Mouse (Mus musculus) heart, embryonic 14.5 days (tissue): Measurements from ENCODE around the gene Ubqln1. TPM values are rescaled to one million over a fixed set of nuclear protein-coding genes. Genes with fewer than 3 reads are reported as not detected.

Experiments used
- ATAC-seq: fragments of 200-750 bp; cut with Nextera tagmentation; 2 replicates; pipeline ENCODE4 v1.8.0; 2017; ENCODE audit warnings: low read depth, moderate TSS enrichment; ENCODE audit not compliant: insufficient number of reproducible peaks, insufficient read depth, low FRiP score
- H3K27ac ChIP-seq, 2 experiments: fragments of 200-500 bp in 1 of 2; fragments of 300-500 bp in 1 of 2; sonication (generic) in 1 of 2; replicated peaks in 1 of 2; 2 replicates each; pipeline ENCODE4 v1.5.1; 2012 to 2014; ENCODE audit warnings: low read depth in 2 of 2, low read length in 2 of 2, control low read depth in 1 of 2, mild to moderate bottlenecking in 1 of 2, mixed read lengths in 1 of 2; ENCODE audit not compliant: control insufficient read depth in 1 of 2, insufficient read depth in 1 of 2
- H3K27me3 ChIP-seq: fragments of 300-500 bp; sonication (generic); 2 replicates; pipeline ENCODE4 v1.6.1; 2014; ENCODE audit warnings: mild to moderate bottlenecking, low read length, control low read depth; ENCODE audit not compliant: control insufficient read depth, insufficient read depth
- H3K36me3 ChIP-seq: fragments of 300-500 bp; sonication (generic); 2 replicates; pipeline ENCODE4 v1.6.1; 2014; ENCODE audit warnings: mild to moderate bottlenecking, control low read depth, low read length, mixed read lengths; ENCODE audit not compliant: control insufficient read depth, insufficient read depth
- H3K4me1 ChIP-seq, 2 experiments: fragments of 200-500 bp in 1 of 2; fragments of 300-500 bp in 1 of 2; sonication (generic) in 1 of 2; 2 replicates each; pipeline ENCODE4 v1.6.1; 2012 to 2014; ENCODE audit warnings: low read length in 2 of 2, control low read depth in 1 of 2, mixed read lengths in 1 of 2; ENCODE audit not compliant: control insufficient read depth in 2 of 2, insufficient read depth in 2 of 2
- H3K4me2 ChIP-seq: fragments of 300-500 bp; sonication (generic); 2 replicates; pipeline ENCODE4 v1.6.1; 2014; ENCODE audit warnings: mild to moderate bottlenecking, low read length
- H3K4me3 ChIP-seq, 2 experiments: fragments of 200-500 bp in 1 of 2; fragments of 300-500 bp in 1 of 2; sonication (generic) in 1 of 2; 2 replicates each; pipeline ENCODE4 v1.5.1; 2012 to 2014; ENCODE audit warnings: low read length in 2 of 2, mild to moderate bottlenecking in 2 of 2, control low read depth in 1 of 2, low read depth in 1 of 2, moderate library complexity in 1 of 2; ENCODE audit not compliant: control insufficient read depth in 1 of 2, insufficient read depth in 1 of 2
- H3K9ac ChIP-seq: fragments of 300-500 bp; sonication (generic); 2 replicates; pipeline ENCODE4 v1.6.1; 2014; ENCODE audit warnings: mild to moderate bottlenecking, low read length
- H3K9me3 ChIP-seq: fragments of 300-500 bp; sonication (generic); 2 replicates; pipeline ENCODE4 v1.6.1; 2016; ENCODE audit warnings: low read length, control low read depth; ENCODE audit not compliant: control insufficient read depth
- WGBS: fragments of 180-500 bp; shearing (Covaris S2); extraction: QIAGEN DNeasy Blood & Tissue Kit; methylation state at CpG from one replicate; pipeline ENCODE4 v1.1.7; 2014; 5-methylcytosine and 5-hydroxymethylcytosine counted together
- polyA plus RNA-seq: library from polyadenylated mRNA; unstranded; fragments of >200 nt; fragmentation: Nextera tagmentation; extraction: Ambion mirVana; gene quantifications from 2 replicates; pipeline ENCODE4 v1.2.1, GENCODE M21; 2014

Gene Ubqln1
- polyA plus RNA-seq, 1 experiment from 2014 or later: 67.2 TPM

GRCm38 (mm10) chr13:58191516-58191915 lies 23.9 kb downstream of the Ubqln1 start:
- H3K4me1 ChIP-seq: no peaks in the 10 kb centered on the region
- no peaks in the 10 kb centered on the region for H3K27me3 ChIP-seq
- no peak overlapping the region for H3K27ac ChIP-seq
- no peak overlapping the region for H3K4me3 ChIP-seq
- no peak for ATAC-seq
- no peak overlapping the region for H3K9ac ChIP-seq
- WGBS: 95% methylated on average over 14 of the region's 14 CpGs
- peaks cover 75% of the 10 kb centered on the region for H3K36me3 ChIP-seq
- H3K4me2 ChIP-seq: no peak overlapping the region
- no peaks in the 10 kb centered on the region for H3K9me3 ChIP-seq

GRCm38 (mm10) chr13:58189473-58189872 lies 26.0 kb downstream of the Ubqln1 start:
- H3K27ac ChIP-seq: no peak overlapping the region
- ATAC-seq: no peak
- peaks cover 71% of the 10 kb centered on the region for H3K36me3 ChIP-seq
- no peak overlapping the region for H3K4me3 ChIP-seq
- no peak overlapping the region for H3K4me2 ChIP-seq
- 81% methylated on average over 5 of the region's 5 CpGs for WGBS
- H3K9me3 ChIP-seq: no peaks in the 10 kb centered on the region
- no peak overlapping the region for H3K9ac ChIP-seq
- H3K27me3 ChIP-seq: no peaks in the 10 kb centered on the region
- no peaks in the 10 kb centered on the region for H3K4me1 ChIP-seq

GRCm38 (mm10) chr13:58188412-58188811 lies 27.0 kb downstream of the Ubqln1 start:
- no peak for ATAC-seq
- no peak overlapping the region for H3K9ac ChIP-seq
- no peak overlapping the region for H3K4me2 ChIP-seq
- peaks cover 66% of the 10 kb centered on the region for H3K36me3 ChIP-seq
- H3K27ac ChIP-seq: no peak overlapping the region
- no peaks in the 10 kb centered on the region for H3K4me1 ChIP-seq
- H3K9me3 ChIP-seq: no peaks in the 10 kb centered on the region
- H3K4me3 ChIP-seq: no peak overlapping the region
- H3K27me3 ChIP-seq: no peaks in the 10 kb centered on the region
- 64% methylated on average over 4 of the region's 4 CpGs for WGBS

GRCm38 (mm10) chr13:58187751-58188150 lies 27.7 kb downstream of the Ubqln1 start:
- Histone ChIP-seq H3K36me3 (peaks cover 64% of the 10 kb centered on the region), H3K9me3 (no peaks in the 10 kb centered on the region), H3K27me3 (no peaks in the 10 kb centered on the region), H3K4me2 (no peak overlapping the region), H3K4me3 (no peak overlapping the region), H3K4me1 (no peaks in the 10 kb centered on the region), H3K9ac (no peak overlapping the region), H3K27ac (no peak overlapping the region)
- 83% methylated on average over 3 of the region's 3 CpGs for WGBS
- no peak for ATAC-seq

GRCm38 (mm10) chr13:58186281-58186680 lies 29.2 kb downstream of the Ubqln1 start:
- Histone ChIP-seq H3K4me1 (no peaks in the 10 kb centered on the region), H3K9ac (no peak overlapping the region), H3K4me2 (no peak overlapping the region), H3K27me3 (no peaks in the 10 kb centered on the region), H3K36me3 (peaks cover 64% of the 10 kb centered on the region), H3K4me3 (no peak overlapping the region), H3K27ac (no peak overlapping the region), H3K9me3 (no peaks in the 10 kb centered on the region)
- no peak for ATAC-seq
- WGBS: 67% methylated on average over 8 of the region's 8 CpGs

- no peak overlapping the region for H3K9ac ChIP-seq
- H3K36me3 ChIP-seq: peaks cover 73% of the 10 kb centered on the region
- H3K4me1 ChIP-seq: no peaks in the 10 kb centered on the region
- no peak for ATAC-seq
- H3K27ac ChIP-seq: no peak overlapping the region
- H3K4me3 ChIP-seq: no peak overlapping the region
- no peaks in the 10 kb centered on the region for H3K9me3 ChIP-seq
- H3K27me3 ChIP-seq: no peaks in the 10 kb centered on the region
- no peak overlapping the region for H3K4me2 ChIP-seq
- WGBS: 83% methylated on average over 3 of the region's 3 CpGs
Measured at GRCm38 (mm10) chr13:58184111-58184510, 31.3 kb downstream of the Ubqln1 start.

- no peaks in the 10 kb centered on the region for H3K9me3 ChIP-seq
- no peak overlapping the region for H3K9ac ChIP-seq
- H3K4me2 ChIP-seq: no peak overlapping the region
- no peak overlapping the region for H3K4me3 ChIP-seq
- no peak overlapping the region for H3K27ac ChIP-seq
- WGBS: 90% methylated on average over 14 of the region's 14 CpGs
- no peaks in the 10 kb centered on the region for H3K27me3 ChIP-seq
- no peaks in the 10 kb centered on the region for H3K4me1 ChIP-seq
- no peak for ATAC-seq
- H3K36me3 ChIP-seq: peaks cover 80% of the 10 kb centered on the region
Measured at GRCm38 (mm10) chr13:58181607-58182551, 33.6 kb downstream of the Ubqln1 start.
